Mouse (Mus musculus) heart, postnatal 0 days (tissue): Measurements from ENCODE around the gene Tcam1.

Source experiments
- CTCF ChIP-seq: IDR thresholded peaks from 2 replicates; pipeline ENCODE4 v1.5.1; 2016; ENCODE audit warnings: antibody characterized with exemption, control low read depth, low read depth
- EP300 ChIP-seq: IDR thresholded peaks from 2 replicates; pipeline ENCODE4 v1.6.1; 2016; ENCODE audit warnings: antibody characterized with exemption, low read depth

DNA sequence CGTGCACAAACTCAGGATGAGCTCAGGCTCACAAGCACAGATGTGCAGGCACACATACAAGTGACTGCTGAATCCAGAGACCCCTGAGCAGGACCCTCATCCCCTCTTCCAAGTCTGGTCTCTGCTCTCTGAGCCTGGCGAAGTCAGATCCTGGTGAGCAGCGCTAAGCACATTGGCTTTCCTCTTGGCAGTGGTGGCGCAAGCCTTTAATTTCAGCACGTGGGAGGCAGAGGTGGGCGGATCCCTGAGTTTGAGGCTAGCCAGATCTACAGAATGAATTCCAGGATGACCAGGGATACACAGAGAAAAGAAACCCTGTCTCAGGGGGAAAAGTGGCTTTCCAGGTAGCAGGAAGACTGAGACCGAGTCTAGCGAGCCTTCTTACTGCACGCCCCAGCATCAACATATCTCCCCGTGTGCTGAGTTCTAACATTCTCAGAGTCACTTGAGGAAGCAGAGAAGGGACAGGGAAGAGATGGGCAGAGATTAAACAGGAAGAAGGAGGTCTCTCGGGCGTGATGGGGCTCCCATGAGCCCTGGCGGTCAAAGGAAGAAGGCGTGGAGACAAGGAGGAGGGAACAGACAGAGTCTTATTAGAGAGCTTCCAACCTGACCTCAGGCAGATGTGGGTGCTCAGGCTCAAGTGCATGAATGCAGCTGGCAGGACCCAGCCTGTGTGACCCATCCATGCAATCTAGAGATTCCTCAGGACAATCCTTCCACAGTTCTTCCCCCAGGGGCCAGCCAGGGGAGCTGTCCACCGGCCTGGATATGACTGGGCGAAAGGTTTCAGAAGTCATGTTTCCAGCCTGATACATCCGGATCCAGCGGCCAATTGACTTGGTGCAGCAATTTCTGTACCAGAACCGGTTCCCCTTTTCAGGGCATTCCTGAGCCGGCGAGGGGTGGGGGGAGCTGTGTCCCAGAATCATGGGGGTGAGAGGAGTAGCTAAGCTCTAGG, 42.2 kb downstream of the Tcam1 start:
- TF ChIP-seq EP300 (no peak), CTCF (no peak)
